ENCODE assay signal across 21 mouse cellular contexts in the genomic region with DNA sequence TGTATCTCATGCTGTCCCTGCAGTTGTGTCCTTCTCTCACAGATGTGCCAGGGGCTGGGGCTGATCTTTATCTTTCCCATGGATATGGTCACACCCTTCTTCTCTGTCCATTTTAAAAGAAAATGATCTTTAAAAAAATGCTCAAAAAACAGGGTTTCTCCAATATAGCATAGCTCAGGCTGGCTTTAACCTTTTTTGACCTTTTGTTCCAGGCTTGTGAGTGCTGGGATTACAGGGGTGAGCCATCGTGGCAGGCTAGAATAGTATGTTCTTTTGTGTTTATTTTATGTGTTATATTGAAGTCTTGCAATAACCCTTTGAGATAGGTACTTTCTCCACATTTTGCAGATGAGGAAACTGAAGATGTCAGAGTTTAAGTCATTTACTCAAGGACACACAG.
"Had no signal": no experiment of that assay in that cellular context is flagged by ENCODE, and none has a peak within 500 bp of the region (broad histone marks: within the 10 kb centered on the region; RNA-seq: fewer than 3 reads in every experiment).

No protein-coding gene starts in this region.

- H3K9ac ChIP-seq: intestine, embryonic 15.5 days; kidney, embryonic 15.5 days; liver, embryonic 14.5 days; midbrain, embryonic 13.5 days; neural tube, embryonic 13.5 days; stomach, embryonic 15.5 days had no signal

- H3K9me3 ChIP-seq: intestine, embryonic 15.5 days; kidney, embryonic 15.5 days; megakaryocyte, embryonic 14.5 days; midbrain, embryonic 10.5 days; midbrain, embryonic 13.5 days; neural tube, embryonic 13.5 days; stomach, embryonic 15.5 days had no signal

- H3K36me3 ChIP-seq: intestine, embryonic 15.5 days; kidney, embryonic 15.5 days; midbrain, embryonic 13.5 days; neural tube, embryonic 13.5 days; stomach, embryonic 15.5 days had no signal

- H3K27ac ChIP-seq: intestine, embryonic 15.5 days; kidney, embryonic 15.5 days; left cerebral cortex, adult 2 months; liver, embryonic 14.5 days; macrophage; midbrain, embryonic 10.5 days; midbrain, embryonic 13.5 days; neural tube, embryonic 13.5 days; stomach, embryonic 15.5 days had no signal

- H3K4me1 ChIP-seq: stomach, embryonic 15.5 days had no signal

- H3K27me3 ChIP-seq: intestine, embryonic 15.5 days; kidney, embryonic 15.5 days; megakaryocyte, embryonic 14.5 days; midbrain, embryonic 13.5 days; neural tube, embryonic 13.5 days; stomach, embryonic 15.5 days had no signal

- H3K4me2 ChIP-seq: intestine, embryonic 15.5 days; kidney, embryonic 15.5 days; midbrain, embryonic 13.5 days; neural tube, embryonic 13.5 days; stomach, embryonic 15.5 days had no signal

- H3K4me3 ChIP-seq: intestine, embryonic 15.5 days; kidney, embryonic 15.5 days; left cerebral cortex, adult 2 months; megakaryocyte, embryonic 14.5 days; midbrain, embryonic 10.5 days; midbrain, embryonic 13.5 days; myocyte; neural tube, embryonic 13.5 days; stomach, embryonic 15.5 days had no signal

- ATAC-seq: intestine, embryonic 15.5 days; midbrain, embryonic 13.5 days; midbrain, embryonic 16.5 days had no signal

- DNase-seq: kidney, adult 11 months; kidney, adult 8-10 months; kidney, postnatal 10 days; layer of hippocampus, postnatal 36 days; lung, adult 2 months; retina, postnatal 1 day; right cerebral cortex, postnatal 25 days; spleen, adult 18-20 months; thymus, postnatal 25 days had no signal
